In genomic region chr2:141472791-141473190, GRCm38 (mm10) we compare ENCODE assay signal across 26 mouse cellular contexts.
"Had no signal": no experiment of that assay in that cellular context is flagged by ENCODE, and none has a peak within 500 bp of the region (broad histone marks: within the 10 kb centered on the region; RNA-seq: fewer than 3 reads in every experiment).

No protein-coding gene starts in this region.

- H3K4me3 ChIP-seq: gastrocnemius, adult 2 months; heart, embryonic 10.5 days; heart, embryonic 12.5 days; hindbrain, embryonic 10.5 days; hindbrain, embryonic 12.5 days; hindbrain, embryonic 15.5 days; kidney, embryonic 15.5 days; limb, embryonic 13.5 days; limb, embryonic 15.5 days; liver, embryonic 12.5 days had no signal

- H3K27me3 ChIP-seq: heart, embryonic 12.5 days; hindbrain, embryonic 12.5 days; hindbrain, embryonic 15.5 days; kidney, embryonic 15.5 days; limb, embryonic 13.5 days; limb, embryonic 15.5 days; liver, embryonic 12.5 days had no signal

- H3K4me1 ChIP-seq: heart, embryonic 10.5 days; heart, embryonic 12.5 days; hindbrain, embryonic 10.5 days; hindbrain, embryonic 12.5 days; hindbrain, embryonic 15.5 days; kidney, embryonic 15.5 days; limb, embryonic 13.5 days; limb, embryonic 15.5 days; liver, embryonic 12.5 days had no signal

- H3K27ac ChIP-seq: gastrocnemius, adult 2 months; heart, embryonic 10.5 days; hindbrain, embryonic 10.5 days; hindbrain, embryonic 12.5 days; hindbrain, embryonic 15.5 days; hindbrain, postnatal 0 days; kidney, embryonic 15.5 days; kidney, postnatal 0 days; limb, embryonic 13.5 days; limb, embryonic 15.5 days; liver, embryonic 12.5 days; liver, embryonic 14.5 days had no signal

- ATAC-seq: hindbrain, postnatal 0 days; intestine, embryonic 16.5 days; liver, embryonic 12.5 days had no signal

- H3K36me3 ChIP-seq: heart, embryonic 10.5 days; heart, embryonic 12.5 days; hindbrain, embryonic 10.5 days; hindbrain, embryonic 12.5 days; hindbrain, embryonic 15.5 days; kidney, embryonic 15.5 days; limb, embryonic 13.5 days; limb, embryonic 15.5 days; liver, embryonic 12.5 days had no signal

- H3K4me2 ChIP-seq: heart, embryonic 12.5 days; hindbrain, embryonic 12.5 days; hindbrain, embryonic 15.5 days; kidney, embryonic 15.5 days; limb, embryonic 13.5 days; limb, embryonic 15.5 days; liver, embryonic 12.5 days had no signal

- DNase-seq: gastrocnemius, adult 2 months; gastrocnemius, postnatal 10 days; gastrocnemius, postnatal 25 days; heart, adult 18-20 months; heart, postnatal 10 days; heart, postnatal 4 days; kidney, adult 11 months; kidney, adult 2 months; kidney, adult 9 months; kidney, postnatal 14 days; kidney, postnatal 36 days; layer of hippocampus, postnatal 36 days; left cerebral cortex, postnatal 4 days had no signal

- H3K9me3 ChIP-seq: heart, embryonic 10.5 days; heart, embryonic 12.5 days; hindbrain, embryonic 10.5 days; hindbrain, embryonic 12.5 days; hindbrain, embryonic 15.5 days; kidney, embryonic 15.5 days; limb, embryonic 13.5 days; limb, embryonic 15.5 days; liver, embryonic 12.5 days had no signal

- H3K9ac ChIP-seq: heart, embryonic 12.5 days; hindbrain, embryonic 12.5 days; hindbrain, embryonic 15.5 days; kidney, embryonic 15.5 days; limb, embryonic 13.5 days; limb, embryonic 15.5 days; liver, embryonic 12.5 days; liver, embryonic 14.5 days had no signal
